Mouse (Mus musculus) forebrain, postnatal 0 days (tissue): Measurements from ENCODE around the gene Rnf8. TPM values are rescaled to one million over a fixed set of nuclear protein-coding genes. Genes with fewer than 3 reads are reported as not detected.
A peak's percentile ranks its signal among the peaks of the same experiment; 100 is the strongest.

Source experiments
- ATAC-seq: fragments of 200-750 bp; cut with Nextera tagmentation; 2 replicates; pipeline ENCODE4 v1.8.0; 2017; ENCODE audit warnings: mild to moderate bottlenecking, moderate library complexity
- DNase-seq: peaks from one replicate; pipeline ENCODE4 v3.0.0-alpha.2; 2015
- H3K27ac ChIP-seq: fragments of 300-500 bp; sonication (generic); 2 replicates; pipeline ENCODE4 v1.5.1; 2014; ENCODE audit warnings: low read depth, mild to moderate bottlenecking, antibody characterized with exemption, low read length, moderate library complexity, mixed read lengths
- H3K27me3 ChIP-seq: fragments of 300-500 bp; sonication (generic); 2 replicates; pipeline ENCODE4 v1.6.1; 2014; ENCODE audit warnings: mild to moderate bottlenecking, low read length, mixed read lengths; ENCODE audit not compliant: insufficient read depth
- H3K36me3 ChIP-seq: fragments of 300-500 bp; sonication (generic); 2 replicates; pipeline ENCODE4 v1.6.1; 2014; ENCODE audit warnings: mild to moderate bottlenecking, moderate library complexity; ENCODE audit not compliant: insufficient read depth
- H3K4me1 ChIP-seq: fragments of 300-500 bp; sonication (generic); 2 replicates; pipeline ENCODE4 v1.6.1; 2014; ENCODE audit warnings: antibody characterized with exemption; ENCODE audit not compliant: insufficient read depth
- H3K4me2 ChIP-seq: fragments of 300-500 bp; sonication (generic); 2 replicates; pipeline ENCODE4 v1.6.1; 2014; ENCODE audit warnings: low read depth, mild to moderate bottlenecking, moderate library complexity
- H3K4me3 ChIP-seq: fragments of 300-500 bp; sonication (generic); 2 replicates; pipeline ENCODE4 v1.5.1; 2014; ENCODE audit warnings: low read depth, low read length, mixed read lengths
- H3K9ac ChIP-seq: fragments of 300-500 bp; sonication (generic); 2 replicates; pipeline ENCODE4 v1.6.1; 2014; ENCODE audit warnings: mild to moderate bottlenecking
- H3K9me3 ChIP-seq: fragments of 300-500 bp; sonication (generic); 2 replicates; pipeline ENCODE4 v1.6.1; 2016; ENCODE audit warnings: low read length
- CTCF ChIP-seq: sonication (generic); IDR thresholded peaks from 2 replicates; pipeline ENCODE4 v1.5.1; 2016; ENCODE audit warnings: antibody characterized with exemption, control low read depth, low read depth
- WGBS: fragments of 180-500 bp; shearing (Covaris S2); extraction: QIAGEN DNeasy Blood & Tissue Kit; methylation state at CpG from one replicate; pipeline ENCODE4 v1.1.7; 2014; 5-methylcytosine and 5-hydroxymethylcytosine counted together
- polyA plus RNA-seq: library from polyadenylated mRNA; unstranded; fragments of >200 nt; fragmentation: Nextera tagmentation; extraction: Ambion mirVana; gene quantifications from 2 replicates; pipeline ENCODE4 v1.2.1, GENCODE M21; 2015
- total RNA-seq: library from RNA; depleted of rRNA; stranded (reverse); fragments of >200 nt; gene quantifications from 2 replicates; pipeline ENCODE4 v1.2.3, GENCODE M21; 2014

Gene Rnf8
- total and polyA plus RNA-seq, 2 experiments from 2014 or later: 49.0 to 68.8 TPM

DNA sequence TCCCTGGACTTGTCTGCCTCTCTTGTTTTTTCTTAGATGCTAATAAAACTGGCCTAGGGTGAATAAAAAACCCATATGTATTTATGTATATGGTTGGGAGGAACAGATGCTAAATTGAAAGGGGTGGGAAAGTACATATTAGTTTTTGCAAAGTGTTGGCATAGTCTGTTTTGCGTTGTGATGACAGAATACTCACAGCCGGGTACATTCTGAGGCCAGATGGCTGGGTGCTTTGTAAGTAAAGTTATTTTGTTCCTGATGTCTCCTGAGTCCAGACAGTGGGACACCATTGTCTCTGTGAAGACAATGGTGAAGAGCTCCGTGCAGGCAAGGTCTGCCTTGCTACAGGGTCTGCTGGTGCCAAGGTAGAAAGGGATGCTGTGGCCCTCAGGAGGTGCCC is 29.9 kb upstream of the Rnf8 start:
- no peak for TF ChIP-seq CTCF
- Histone ChIP-seq H3K27me3 (no peaks in the 10 kb centered on the region), H3K36me3 (peaks cover 19% of the 10 kb centered on the region), H3K4me1 (peaks cover 5% of the 10 kb centered on the region; the same call in 1 of the 2 replicates), H3K9me3 (no peaks in the 10 kb centered on the region), H3K4me3 (no peak overlapping the region), H3K9ac (no peak overlapping the region), H3K27ac (0 out of 2 replicates have a peak overlapping the region, but pooled peaks have one; percentile 10), H3K4me2 (no peak overlapping the region)
- ATAC-seq (peak; percentile 42), DNase-seq (peak; percentile 52)
- WGBS: 43% methylated on average over 3 of the region's 3 CpGs

GRCm38 (mm10) chr17:29585446-29585845 is 29.1 kb upstream of the Rnf8 start:
- WGBS: 82% methylated on average over 6 of the region's 6 CpGs
- H3K27me3 ChIP-seq: no peaks in the 10 kb centered on the region
- no peak overlapping the region for H3K4me3 ChIP-seq
- no peak overlapping the region for H3K9ac ChIP-seq
- H3K4me2 ChIP-seq: no peak overlapping the region
- ATAC-seq (no peak), DNase-seq (no peak)
- peaks cover 13% of the 10 kb centered on the region for H3K36me3 ChIP-seq
- no peak for TF ChIP-seq CTCF
- H3K4me1 ChIP-seq: peaks cover 5% of the 10 kb centered on the region; the same call in 1 of the 2 replicates
- H3K27ac ChIP-seq: no peak overlapping the region
- H3K9me3 ChIP-seq: no peaks in the 10 kb centered on the region

- Histone ChIP-seq H3K4me2 (no peak overlapping the region), H3K4me1 (peaks cover 5% of the 10 kb centered on the region; the same call in 1 of the 2 replicates), H3K9me3 (no peaks in the 10 kb centered on the region), H3K27me3 (no peaks in the 10 kb centered on the region), H3K9ac (no peak overlapping the region), H3K36me3 (peaks cover 5% of the 10 kb centered on the region), H3K4me3 (no peak overlapping the region), H3K27ac (no peak overlapping the region)
- TF ChIP-seq CTCF: no peak
- 90% methylated on average over 9 of the region's 9 CpGs for WGBS
- no peak for DNase-seq
- ATAC-seq: no peak
These were observed 27.7 kb upstream of the Rnf8 start for GRCm38 (mm10) chr17:29586921-29587320.

DNA sequence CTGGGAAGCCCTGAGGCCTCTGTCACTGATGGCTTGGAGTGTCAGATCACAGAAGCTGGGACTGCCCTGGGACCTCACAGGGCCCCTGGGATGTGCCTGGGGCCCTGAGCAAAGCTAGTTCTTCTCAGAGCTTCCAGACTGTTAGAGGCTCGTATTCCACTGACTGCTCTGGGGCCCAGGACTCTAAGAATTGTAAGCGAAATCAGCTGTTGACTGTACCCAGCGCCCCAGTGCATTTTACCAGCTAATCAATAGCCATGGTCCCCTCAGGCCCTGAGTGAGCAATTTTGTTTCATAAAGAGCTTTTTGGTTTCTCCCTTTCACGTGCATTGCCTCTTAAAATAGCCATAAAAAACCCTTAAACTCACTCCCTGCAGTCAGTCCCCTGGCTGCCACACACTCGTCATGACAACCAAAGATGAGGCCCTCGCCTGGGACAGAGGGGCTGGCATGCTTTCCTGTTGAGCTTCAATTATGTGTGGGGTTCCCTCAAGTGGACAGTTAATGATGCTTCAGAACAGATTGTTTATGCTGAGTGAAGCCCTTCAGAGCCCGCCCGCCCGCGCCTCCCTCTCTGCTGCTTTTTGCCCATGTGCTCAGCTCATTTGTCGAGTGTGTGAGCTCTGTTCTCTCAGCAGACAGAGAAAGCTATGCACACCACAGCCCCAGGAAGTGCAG is 25.2 kb upstream of the Rnf8 start:
- peak; percentile 78 for ATAC-seq
- Histone ChIP-seq H3K4me2 (no peak overlapping the region), H3K4me1 (peaks cover 1% of the 10 kb centered on the region; the same call in 1 of the 2 replicates), H3K4me3 (no peak overlapping the region), H3K36me3 (peaks cover 4% of the 10 kb centered on the region), H3K27me3 (no peaks in the 10 kb centered on the region), H3K9me3 (no peaks in the 10 kb centered on the region), H3K27ac (0 out of 2 replicates have a peak overlapping the region, but pooled peaks have one; percentile 21), H3K9ac (no peak overlapping the region)
- 16% methylated on average over 11 of the region's 11 CpGs for WGBS
- TF ChIP-seq CTCF: no peak
- DNase-seq: peak; percentile 57

DNA sequence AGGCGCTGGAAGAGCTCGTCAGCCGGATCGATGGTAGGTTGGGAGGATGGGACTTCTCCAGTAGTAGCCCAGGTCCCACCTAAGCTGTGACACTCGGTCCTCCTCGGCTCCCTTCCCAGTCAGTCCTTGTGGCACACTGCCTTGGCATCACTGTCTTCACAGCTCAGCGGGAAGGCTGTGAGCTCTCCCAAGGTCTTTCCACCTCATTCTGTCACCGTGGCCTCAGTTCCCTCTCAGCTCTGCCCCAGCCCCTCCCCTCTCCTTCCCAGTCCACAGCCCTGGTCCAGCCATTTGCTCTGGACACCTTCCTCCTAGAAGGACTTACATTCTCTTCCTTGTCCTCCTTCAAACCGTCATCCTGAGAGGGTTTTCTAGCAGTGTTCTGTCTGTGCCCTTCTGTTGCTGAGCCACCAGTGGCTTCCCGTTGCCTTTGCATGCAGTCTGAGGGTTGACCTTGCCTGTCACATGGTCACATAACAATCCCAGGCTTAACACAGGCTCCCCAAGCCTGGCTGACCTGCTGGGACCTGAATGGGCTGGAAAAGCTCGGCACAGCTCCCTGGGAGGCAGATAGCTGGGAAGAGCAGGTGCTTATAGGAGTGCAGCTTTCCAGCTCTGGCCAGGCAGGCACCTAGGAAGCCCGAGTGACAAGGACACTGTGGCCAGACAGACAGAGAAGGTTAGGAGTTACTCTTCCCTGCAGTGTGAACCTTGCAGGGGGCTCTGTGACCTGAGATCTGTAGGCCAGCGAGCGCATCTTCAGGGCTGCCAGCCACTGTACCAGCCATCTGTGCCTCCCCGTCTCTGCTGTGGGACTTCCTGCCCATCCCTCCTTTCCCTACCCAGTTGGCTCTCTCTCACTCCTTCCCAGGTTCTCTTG is 18.5 kb upstream of the Rnf8 start:
- no peak for DNase-seq
- H3K9ac ChIP-seq: no peak overlapping the region
- peaks cover 44% of the 10 kb centered on the region for H3K36me3 ChIP-seq
- H3K27me3 ChIP-seq: no peaks in the 10 kb centered on the region
- H3K4me3 ChIP-seq: no peak overlapping the region
- peak; percentile 18; the same call in 1 of the 2 replicates for ATAC-seq
- TF ChIP-seq CTCF: no peak
- no peaks in the 10 kb centered on the region for H3K9me3 ChIP-seq
- WGBS: 80% methylated on average over 15 of the region's 15 CpGs
- no peaks in the 10 kb centered on the region for H3K4me1 ChIP-seq
- H3K4me2 ChIP-seq: no peak overlapping the region
- no peak overlapping the region for H3K27ac ChIP-seq

DNA sequence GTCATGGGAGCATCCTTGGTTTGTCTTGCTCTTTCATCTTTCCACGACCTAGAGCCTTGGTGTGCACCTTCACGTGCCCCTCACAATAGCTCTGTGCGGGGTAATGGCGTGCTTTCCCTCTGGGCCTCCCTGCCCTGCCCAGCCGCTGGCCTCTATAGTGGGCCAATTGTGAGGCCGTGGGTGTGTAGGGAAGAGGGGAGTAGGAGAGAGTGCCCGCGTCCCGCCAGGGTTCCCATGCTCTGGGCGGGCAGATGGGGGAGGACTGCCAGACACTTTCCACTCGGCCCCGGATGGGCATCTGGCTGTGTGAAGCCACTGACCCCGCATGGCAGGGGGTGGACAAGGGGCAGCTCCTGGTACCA is 17.8 kb upstream of the Rnf8 start:
- Histone ChIP-seq H3K9me3 (no peaks in the 10 kb centered on the region), H3K36me3 (peaks cover 44% of the 10 kb centered on the region), H3K4me2 (no peak overlapping the region)

DNA sequence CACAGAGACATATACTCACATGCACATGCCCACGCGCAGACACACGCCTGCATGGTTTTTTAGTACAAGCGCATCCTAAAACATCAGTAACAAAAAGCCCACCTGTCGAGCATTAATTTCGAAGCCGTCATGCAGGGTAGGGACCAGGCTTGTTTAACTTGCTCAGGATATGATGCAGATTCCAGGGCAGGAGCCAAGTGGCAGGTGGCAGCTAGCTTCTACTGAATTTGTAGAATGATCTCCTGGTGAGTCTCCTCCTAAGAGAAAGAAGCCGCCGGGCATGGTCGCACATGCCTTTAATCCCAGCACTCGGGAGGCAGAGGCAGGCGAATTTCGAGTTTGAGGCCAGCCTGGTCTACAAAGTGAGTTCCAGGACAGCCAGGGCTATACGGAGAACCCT is 15.5 kb upstream of the Rnf8 start:
- H3K9me3 ChIP-seq: no peaks in the 10 kb centered on the region
- peaks cover 49% of the 10 kb centered on the region for H3K36me3 ChIP-seq
- no peak overlapping the region for H3K4me2 ChIP-seq
- DNase-seq: no peak
- 94% methylated on average over 14 of the region's 14 CpGs for WGBS
- no peaks in the 10 kb centered on the region for H3K4me1 ChIP-seq
- no peak for ATAC-seq
- no peak overlapping the region for H3K9ac ChIP-seq
- no peak overlapping the region for H3K4me3 ChIP-seq
- H3K27me3 ChIP-seq: no peaks in the 10 kb centered on the region
- TF ChIP-seq CTCF: no peak
- H3K27ac ChIP-seq: no peak overlapping the region

More for the DNA sequence above, 17.8 kb upstream of the Rnf8 start:
- 69% methylated on average over 13 of the region's 13 CpGs for WGBS
- DNase-seq (no peak), ATAC-seq (no peak)
- Histone ChIP-seq H3K27me3 (no peaks in the 10 kb centered on the region), H3K9ac (no peak overlapping the region), H3K4me1 (no peaks in the 10 kb centered on the region), H3K4me3 (no peak overlapping the region), H3K27ac (no peak overlapping the region)
- no peak for TF ChIP-seq CTCF
